Mouse (Mus musculus) forebrain, embryonic 15.5 days (tissue): Measurements from ENCODE around the gene Sos2. TPM values are rescaled to one million over a fixed set of nuclear protein-coding genes. Genes with fewer than 3 reads are reported as not detected.

Source experiments
- ATAC-seq: fragments of 200-750 bp; cut with Nextera tagmentation; replicated peaks from 2 replicates; pipeline ENCODE4 v1.8.0; 2017; ENCODE audit warnings: mild to moderate bottlenecking, moderate TSS enrichment, moderate library complexity
- H3K27ac ChIP-seq: fragments of 300-500 bp; sonication (generic); replicated peaks from 2 replicates; pipeline ENCODE4 v1.5.1; 2015; ENCODE audit warnings: mild to moderate bottlenecking, inconsistent platforms
- H3K27me3 ChIP-seq: fragments of 300-500 bp; sonication (generic); 2 replicates; pipeline ENCODE4 v1.6.1; 2015; ENCODE audit warnings: inconsistent platforms
- H3K36me3 ChIP-seq: fragments of 300-500 bp; sonication (generic); 2 replicates; pipeline ENCODE4 v1.6.1; 2015; ENCODE audit warnings: mild to moderate bottlenecking, inconsistent platforms
- H3K4me1 ChIP-seq: fragments of 300-500 bp; sonication (generic); 2 replicates; pipeline ENCODE4 v1.6.1; 2015; ENCODE audit warnings: inconsistent platforms
- H3K4me2 ChIP-seq: fragments of 300-500 bp; sonication (generic); replicated peaks from 2 replicates; pipeline ENCODE4 v1.6.1; 2015; ENCODE audit warnings: mild to moderate bottlenecking, inconsistent platforms
- H3K4me3 ChIP-seq: fragments of 300-500 bp; sonication (generic); 2 replicates; pipeline ENCODE4 v1.5.1; 2015; ENCODE audit warnings: mild to moderate bottlenecking, inconsistent platforms
- H3K9ac ChIP-seq: fragments of 300-500 bp; sonication (generic); replicated peaks from 2 replicates; pipeline ENCODE4 v1.6.1; 2015; ENCODE audit warnings: mild to moderate bottlenecking, inconsistent platforms
- H3K9me3 ChIP-seq: fragments of 300-500 bp; sonication (generic); 2 replicates; pipeline ENCODE4 v1.6.1; 2016; ENCODE audit warnings: inconsistent platforms
- WGBS: fragments of 180-500 bp; shearing (Covaris S2); methylation state at CpG from one replicate; pipeline ENCODE4 v1.1.7; 2015; ENCODE audit warnings: mixed read lengths; 5-methylcytosine and 5-hydroxymethylcytosine counted together
- polyA plus RNA-seq: library from polyadenylated mRNA; unstranded; fragments of >200 nt; fragmentation: Nextera tagmentation; extraction: Ambion mirVana; gene quantifications from 2 replicates; pipeline ENCODE4 v1.2.1, GENCODE M21; 2015

Sos2 gene
- polyA plus RNA-seq, 1 experiment from 2014 or later, result 10.3 TPM

GRCm38 (mm10) chr12:69693471-69693870, 11.8 kb upstream of the Sos2 start:
- H3K4me1 ChIP-seq, result no peaks in the 10 kb centered on the region
- no peak for ATAC-seq
- 80% methylated on average over 17 of the region's 17 CpGs for WGBS
- H3K36me3 ChIP-seq, result no peaks in the 10 kb centered on the region
- no peaks in the 10 kb centered on the region for H3K9me3 ChIP-seq
- no peaks in the 10 kb centered on the region for H3K27me3 ChIP-seq
- no peak overlapping the region for H3K4me3 ChIP-seq
- no peak overlapping the region for H3K27ac ChIP-seq
- H3K4me2 ChIP-seq, result no peak overlapping the region
- H3K9ac ChIP-seq, result no peak overlapping the region

DNA sequence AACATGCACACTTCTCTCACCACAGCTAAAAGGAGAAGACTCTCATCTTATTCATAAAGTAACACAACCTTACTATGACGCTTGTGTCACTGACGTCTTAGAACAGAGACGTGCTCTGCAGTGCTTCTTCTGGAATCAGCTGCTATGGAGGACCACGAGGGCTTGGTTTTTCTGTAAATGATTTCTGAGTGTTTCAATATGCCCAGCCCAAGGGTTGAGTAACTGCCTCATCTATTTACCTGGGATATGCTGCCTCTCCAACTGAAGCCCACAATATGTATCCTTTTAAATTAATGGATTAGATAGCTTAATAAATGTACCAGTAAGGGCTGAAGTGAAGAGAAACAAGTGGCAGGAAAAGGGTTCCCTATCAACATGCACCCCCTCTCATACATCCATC, 9.1 kb upstream of the Sos2 start:
- Histone ChIP-seq H3K9me3 (no peaks in the 10 kb centered on the region), H3K36me3 (no peaks in the 10 kb centered on the region), H3K4me2 (no peak overlapping the region), H3K27ac (no peak overlapping the region), H3K4me3 (no peak overlapping the region), H3K4me1 (no peaks in the 10 kb centered on the region), H3K9ac (no peak overlapping the region), H3K27me3 (no peaks in the 10 kb centered on the region)
- no peak for ATAC-seq
- 96% methylated on average over 4 of the region's 4 CpGs for WGBS

DNA sequence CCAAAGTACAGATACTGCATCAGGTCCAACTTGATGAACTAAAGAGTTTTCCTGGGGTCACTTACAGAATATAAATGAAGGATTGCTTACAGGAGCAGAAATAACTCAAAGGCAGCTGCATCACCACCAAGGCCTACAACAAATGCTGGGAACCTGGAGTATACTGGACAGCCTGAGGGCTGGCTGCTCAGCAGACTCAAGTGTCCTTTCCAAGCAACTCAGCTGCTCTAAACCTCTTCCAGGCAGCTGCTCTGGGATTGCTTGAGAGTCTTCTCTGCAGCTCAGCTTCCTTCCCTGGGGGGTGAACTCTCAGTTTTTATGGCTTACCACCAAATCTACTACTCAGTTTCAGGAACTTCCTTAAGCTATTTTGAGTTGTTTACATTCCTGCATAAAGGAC, 7.4 kb upstream of the Sos2 start:
- Histone ChIP-seq H3K36me3 (no peaks in the 10 kb centered on the region), H3K4me3 (no peak overlapping the region), H3K9ac (no peak overlapping the region), H3K27ac (no peak overlapping the region), H3K27me3 (no peaks in the 10 kb centered on the region), H3K4me2 (no peak overlapping the region), H3K4me1 (no peaks in the 10 kb centered on the region), H3K9me3 (no peaks in the 10 kb centered on the region)
- ATAC-seq, result no peak

DNA sequence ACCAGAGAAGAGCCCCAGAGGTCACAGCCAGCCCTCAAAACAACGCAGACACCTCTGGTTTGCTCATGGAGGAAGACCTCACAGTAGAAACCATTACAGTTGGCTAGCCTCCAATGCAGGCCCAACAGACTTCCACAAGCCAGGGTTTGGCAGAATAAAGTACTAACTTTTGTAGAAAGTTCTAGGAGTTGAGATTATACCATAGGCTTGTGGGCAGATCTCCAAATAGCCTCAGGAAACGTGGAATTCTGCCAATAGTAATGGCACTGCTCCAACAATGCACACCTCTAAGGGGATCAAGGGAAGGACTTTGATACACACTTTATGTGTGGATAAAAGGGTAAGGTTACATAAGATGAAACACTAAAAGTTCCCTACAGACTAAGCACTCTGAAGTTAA, 6.7 kb upstream of the Sos2 start:
- Histone ChIP-seq H3K27me3 (no peaks in the 10 kb centered on the region), H3K4me2 (no peak overlapping the region), H3K9me3 (no peaks in the 10 kb centered on the region), H3K4me1 (0 out of 2 replicates have a peak, but pooled peaks cover 4% of the 10 kb centered on the region), H3K36me3 (no peaks in the 10 kb centered on the region), H3K27ac (no peak overlapping the region), H3K9ac (no peak overlapping the region), H3K4me3 (no peak overlapping the region)
- ATAC-seq, result no peak
- WGBS, result 52% methylated on average over 2 of the region's 2 CpGs

GRCm38 (mm10) chr12:69683537-69683936, 1.9 kb upstream of the Sos2 start:
- Histone ChIP-seq H3K9ac (no peak overlapping the region), H3K4me2 (no peak overlapping the region), H3K36me3 (no peaks in the 10 kb centered on the region), H3K4me1 (peaks cover 25% of the 10 kb centered on the region), H3K27ac (no peak overlapping the region), H3K4me3 (no peak overlapping the region), H3K9me3 (no peaks in the 10 kb centered on the region), H3K27me3 (no peaks in the 10 kb centered on the region)
- WGBS, result 30% methylated on average over 10 of the region's 10 CpGs
- 0 out of 2 replicates have a peak, but pooled peaks have one; percentile 14 for ATAC-seq

- peak overlapping the region; percentile 100 for H3K4me3 ChIP-seq
- no peaks in the 10 kb centered on the region for H3K36me3 ChIP-seq
- ATAC-seq, result no peak
- no peaks in the 10 kb centered on the region for H3K27me3 ChIP-seq
- H3K4me2 ChIP-seq, result peak overlapping the region; percentile 73
- no peaks in the 10 kb centered on the region for H3K9me3 ChIP-seq
- no peak overlapping the region for H3K27ac ChIP-seq
- 46% methylated on average over 14 of the region's 14 CpGs for WGBS
- H3K4me1 ChIP-seq, result peaks cover 25% of the 10 kb centered on the region
- no peak overlapping the region for H3K9ac ChIP-seq
These were observed 1.3 kb upstream of the Sos2 start for GRCm38 (mm10) chr12:69682788-69683419.

DNA sequence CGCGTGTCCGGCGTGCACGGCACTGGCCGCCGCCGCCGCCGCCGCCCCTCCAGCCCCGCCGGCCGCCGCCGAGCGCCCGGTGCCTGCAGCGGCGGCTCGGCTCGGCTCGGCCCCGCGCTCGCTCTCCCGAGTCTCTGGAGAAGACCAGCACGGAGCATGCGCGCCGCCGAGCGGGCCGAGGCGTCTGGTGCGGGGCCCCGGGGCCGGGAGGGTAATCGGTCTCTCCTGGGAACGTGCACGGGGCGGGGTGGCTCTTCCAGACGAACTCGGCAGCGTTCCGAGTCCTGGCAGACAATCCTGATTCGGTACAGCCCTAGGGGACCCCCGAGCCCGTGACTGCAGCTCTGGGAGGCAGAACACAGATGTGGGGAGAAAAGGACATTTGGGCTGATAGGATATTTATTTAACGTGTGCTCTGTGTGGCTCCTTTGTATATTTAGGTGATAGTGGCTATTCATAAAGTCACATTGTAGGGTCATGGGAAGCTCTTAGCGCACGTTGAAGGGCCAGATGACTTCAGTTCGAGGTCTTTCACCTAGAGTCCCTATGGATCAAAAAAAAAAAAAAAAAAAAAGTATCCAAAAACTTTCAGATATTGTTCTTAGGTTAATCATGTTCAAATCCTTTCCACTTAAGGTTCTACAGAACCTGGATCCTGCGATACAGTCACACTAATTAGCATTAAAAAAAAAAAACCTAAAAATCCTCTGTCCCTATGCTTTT, 574 bp upstream of the Sos2 start:
- Histone ChIP-seq H3K9ac (peak overlapping the region; percentile 94), H3K36me3 (no peaks in the 10 kb centered on the region), H3K4me1 (peaks cover 25% of the 10 kb centered on the region), H3K4me3 (peak overlapping the region; percentile 100), H3K27me3 (no peaks in the 10 kb centered on the region), H3K9me3 (no peaks in the 10 kb centered on the region), H3K27ac (peak overlapping the region; percentile 95), H3K4me2 (peak overlapping the region; percentile 73)
- WGBS, result under 1% methylated on average over 47 of the region's 54 CpGs
- peak; percentile 93 for ATAC-seq

GRCm38 (mm10) chr12:69680635-69681565, 752 bp downstream of the Sos2 start:
- H3K9me3 ChIP-seq, result no peaks in the 10 kb centered on the region
- peak; percentile 47 for ATAC-seq

DNA sequence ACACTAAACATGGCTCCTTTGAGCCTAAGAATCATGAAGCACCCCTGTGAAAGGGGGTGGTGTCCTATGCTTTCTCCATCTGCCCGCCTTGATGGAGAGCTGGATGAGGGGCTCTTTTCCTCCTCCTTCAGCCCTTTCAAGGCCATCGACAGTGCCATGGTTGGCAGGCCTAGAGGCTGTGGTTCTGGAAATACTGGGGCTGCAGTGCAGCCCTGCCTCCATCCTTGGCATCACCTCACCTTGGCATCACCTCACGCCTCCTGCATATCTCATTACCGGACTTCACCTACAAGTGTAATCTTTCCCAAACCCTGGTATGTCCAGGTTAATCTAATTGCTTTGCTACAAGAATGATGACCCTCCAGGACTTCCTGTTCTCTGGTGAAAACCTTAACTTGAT, 5.5 kb downstream of the Sos2 start:
- H3K27ac ChIP-seq, result no peak overlapping the region
- WGBS, result 94% methylated on average over 4 of the region's 4 CpGs
- H3K4me3 ChIP-seq, result no peak overlapping the region
- H3K9me3 ChIP-seq, result no peaks in the 10 kb centered on the region
- H3K4me1 ChIP-seq, result peaks cover 17% of the 10 kb centered on the region
- no peaks in the 10 kb centered on the region for H3K27me3 ChIP-seq
- no peak overlapping the region for H3K9ac ChIP-seq
- no peak for ATAC-seq
- H3K36me3 ChIP-seq, result no peaks in the 10 kb centered on the region
- no peak overlapping the region for H3K4me2 ChIP-seq

More at GRCm38 (mm10) chr12:69680635-69681565, 752 bp downstream of the Sos2 start:
- Histone ChIP-seq H3K4me2 (peak overlapping the region; percentile 73), H3K4me1 (peaks cover 25% of the 10 kb centered on the region), H3K27me3 (no peaks in the 10 kb centered on the region), H3K27ac (peak overlapping the region; percentile 95), H3K4me3 (peak overlapping the region; percentile 100), H3K36me3 (no peaks in the 10 kb centered on the region), H3K9ac (peak overlapping the region; percentile 94)
- under 1% methylated on average over 56 of the region's 56 CpGs for WGBS

- H3K4me3 ChIP-seq, result no peak overlapping the region
- H3K27me3 ChIP-seq, result no peaks in the 10 kb centered on the region
- no peaks in the 10 kb centered on the region for H3K36me3 ChIP-seq
- WGBS, result 84% methylated on average over 10 of the region's 10 CpGs
- ATAC-seq, result no peak
- no peak overlapping the region for H3K27ac ChIP-seq
- H3K9me3 ChIP-seq, result no peaks in the 10 kb centered on the region
- H3K4me1 ChIP-seq, result peaks cover 7% of the 10 kb centered on the region; the same call in 1 of the 2 replicates
- no peak overlapping the region for H3K9ac ChIP-seq
- no peak overlapping the region for H3K4me2 ChIP-seq
These were observed 6.8 kb downstream of the Sos2 start for GRCm38 (mm10) chr12:69674576-69675537.

DNA sequence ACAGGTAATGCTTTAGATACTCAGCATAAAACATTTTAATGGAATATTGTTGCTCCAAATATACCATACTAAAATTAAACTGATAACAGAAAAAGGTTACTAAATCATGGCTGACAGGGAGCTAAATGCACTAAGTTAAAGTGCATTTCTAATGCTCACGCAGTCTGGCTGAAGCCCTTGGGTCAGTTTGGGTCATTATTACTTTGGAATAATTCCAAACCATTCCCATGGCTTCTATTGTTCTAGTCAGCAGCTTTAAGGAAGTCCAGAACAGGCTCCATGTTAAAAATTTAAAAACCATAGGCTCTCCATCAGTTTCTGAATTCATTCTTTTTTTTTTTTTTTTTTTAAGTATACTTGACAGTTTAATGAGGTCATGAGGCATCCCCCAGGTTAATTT, 7.5 kb downstream of the Sos2 start:
- Histone ChIP-seq H3K4me2 (no peak overlapping the region), H3K4me1 (peaks cover 5% of the 10 kb centered on the region; the same call in 1 of the 2 replicates), H3K4me3 (no peak overlapping the region), H3K36me3 (no peaks in the 10 kb centered on the region), H3K9me3 (no peaks in the 10 kb centered on the region), H3K27ac (no peak overlapping the region), H3K9ac (no peak overlapping the region), H3K27me3 (no peaks in the 10 kb centered on the region)
- ATAC-seq, result no peak
- WGBS, result 89% methylated on average over 1 of the region's 1 CpGs
